Comparison of ENCODE assay signal across 7 mouse cellular contexts in genomic region chr13:73879824-73880223, GRCm38 (mm10). TPM values are rescaled to one million over a fixed set of nuclear protein-coding genes. Genes with fewer than 3 reads are reported as not detected.
A peak's percentile ranks its signal among the peaks of the same experiment; 100 is the strongest.
DNase-seq lines count a peak whose midpoint lies in the region; ATAC-seq and TF ChIP-seq lines count a peak whose summit lies in the region.

No protein-coding gene starts in this region.

- no peak overlapping the region for H3K9ac ChIP-seq in kidney, embryonic 15.5 days
- H3K9ac ChIP-seq in CH12.LX (ENCODE audit: insufficient read depth, low read depth), result no peak overlapping the region

- ATAC-seq in kidney, embryonic 15.5 days (replicated peaks; ENCODE audit: low FRiP score), result no peak

- no peaks in the 10 kb centered on the region for H3K79me2 ChIP-seq in CH12.LX (replicated peaks; ENCODE audit: control insufficient read depth, extremely low read depth, insufficient read depth, poor library complexity, severe bottlenecking)

- no peak overlapping the region for H3K27ac ChIP-seq in kidney, embryonic 15.5 days
- H3K27ac ChIP-seq in CH12.LX (ENCODE audit: insufficient read depth, low read depth), result no peak overlapping the region

- no peaks in the 10 kb centered on the region for H3K4me1 ChIP-seq in kidney, embryonic 15.5 days
- H3K4me1 ChIP-seq in CH12.LX (ENCODE audit: control insufficient read depth in 1 of 2, insufficient read depth in 2 of 2), result no peaks in the 10 kb centered on the region

- H3K27me3 ChIP-seq in kidney, embryonic 15.5 days, result no peaks in the 10 kb centered on the region
- peaks cover 9% of the 10 kb centered on the region for H3K27me3 ChIP-seq in CH12.LX (replicated peaks)

- H3K36me3 ChIP-seq in kidney, embryonic 15.5 days, result no peaks in the 10 kb centered on the region
- H3K36me3 ChIP-seq in CH12.LX (replicated peaks in 1 of 2; ENCODE audit: control insufficient read depth in 1 of 2, insufficient read depth in 1 of 2, low read length in 1 of 2), result no peaks in the 10 kb centered on the region

- TF ChIP-seq POLR2A in CH12.LX (IDR thresholded peaks at IDR 0.05; ENCODE audit: low read depth, low read length), result no peak

- no peak for TF ChIP-seq RAD21 in CH12.LX (IDR thresholded peaks at IDR 0.05; ENCODE audit: low read depth, low read length)

- H3K9me3 ChIP-seq in kidney, embryonic 15.5 days (replicated peaks), result no peaks in the 10 kb centered on the region
- peaks cover 3% of the 10 kb centered on the region for H3K9me3 ChIP-seq in CH12.LX (replicated peaks; ENCODE audit: low read length)

- H3K4me2 ChIP-seq in kidney, embryonic 15.5 days, result no peak overlapping the region
- H3K4me2 ChIP-seq in CH12.LX (ENCODE audit: insufficient read depth, low read depth, poor library complexity, severe bottlenecking), result no peak overlapping the region

- in situ Hi-C loops in CH12.LX (cut with MboI; ENCODE audit: low pct_ligation_motif_present, low pct_unique_long_range_greater_than_20kb, low sequenced_read_pairs), result no loop called here

- 83% methylated on average over 5 of the region's 5 CpGs for WGBS in kidney, embryonic 15.5 days

- H3K4me3 ChIP-seq in kidney, embryonic 15.5 days (replicated peaks), result no peak overlapping the region
- H3K4me3 ChIP-seq in CH12.LX (replicated peaks in 1 of 3; ENCODE audit: low read depth in 2 of 3, low read length in 2 of 3, poor library complexity in 1 of 3), result no peak overlapping the region

- TF ChIP-seq CTCF in CH12.LX (conservative IDR thresholded peaks at IDR 0.05 in 1 of 2, IDR thresholded peaks at IDR 0.05 in 1 of 2; ENCODE audit: low read depth in 2 of 2, low read length in 2 of 2), result peak; percentile 58 to 69

- dilution Hi-C loops in CH12.LX (cut with MboI; ENCODE audit: extremely low pct_ligation_motif_present, extremely low pct_unique_long_range_greater_than_20kb, low sequenced_read_pairs), result no loop called here

- no peak for TF ChIP-seq EP300 in CH12.LX (IDR thresholded peaks at IDR 0.05; ENCODE audit: low read length)

- DNase-seq in kidney, adult 18-20 months, result peak; percentile 47
- DNase-seq in CH12.LX (ENCODE audit: extremely low read depth) (peak; percentile 38), R1 (ENCODE audit: low read depth, low spot score) (peak; percentile 40)
- DNase-seq in forelimb bud, embryonic 11.5 days (ENCODE audit: low read depth, low spot score), result peak; percentile 32
- DNase-seq in lung, postnatal 36 days, result peak; percentile 61
- DNase-seq in thymus, postnatal 36 days, result peak; percentile 65 to 73

TF ChIP-seq in CH12.LX, 34 proteins besides CTCF, POLR2A, EP300 and RAD21:
- TF ChIP-seq SIN3A (IDR thresholded peaks at IDR 0.05; ENCODE audit: low read length) (no peak), SMC3 (IDR thresholded peaks at IDR 0.05; ENCODE audit: low read depth, low read length) (no peak), ZNF384 (IDR thresholded peaks at IDR 0.05; ENCODE audit: low read depth, low read length) (no peak), CHD1 (IDR thresholded peaks at IDR 0.05; ENCODE audit: low read depth, low read length) (no peak), PAX5 (IDR thresholded peaks at IDR 0.05; ENCODE audit: low read length) (no peak), BHLHE40 (IDR thresholded peaks at IDR 0.05; ENCODE audit: low read depth, low read length) (no peak), NRF1 (IDR thresholded peaks at IDR 0.05; ENCODE audit: low read depth, low read length) (no peak), MEF2A (IDR thresholded peaks at IDR 0.05; ENCODE audit: borderline replicate concordance, low read depth, low read length) (no peak), TCF12 (IDR thresholded peaks at IDR 0.05; ENCODE audit: low read depth, low read length) (no peak), JUND (conservative IDR thresholded peaks at IDR 0.05; ENCODE audit: low read depth, low read length) (no peak), CHD2 (IDR thresholded peaks at IDR 0.05; ENCODE audit: low read length) (no peak), ELF1 (IDR thresholded peaks at IDR 0.05; ENCODE audit: low read depth, low read length) (no peak), MAFK (IDR thresholded peaks at IDR 0.05; ENCODE audit: insufficient replicate concordance, low read length) (no peak), POLR2AphosphoS2 (IDR thresholded peaks at IDR 0.05; ENCODE audit: low read depth, low read length) (no peak), RCOR1 (conservative IDR thresholded peaks at IDR 0.05; ENCODE audit: low read depth, low read length) (no peak), ETS1 (conservative IDR thresholded peaks at IDR 0.05; ENCODE audit: low read depth, low read length) (no peak), HCFC1 (IDR thresholded peaks at IDR 0.05; ENCODE audit: low read depth, low read length) (no peak), JUN (IDR thresholded peaks at IDR 0.05; ENCODE audit: insufficient read depth, low read depth, low read length) (no peak), MAZ (IDR thresholded peaks at IDR 0.05; ENCODE audit: low read depth, low read length) (no peak), ZC3H11A (IDR thresholded peaks at IDR 0.05; ENCODE audit: low read depth, low read length) (no peak)

RNA-seq across cellular contexts. Expression of gene Nkd2, which starts 32.4 kb away (rescaled TPM):
- 5.6 and 6.2 TPM in 2 replicates for polyA plus RNA-seq in kidney, embryonic 15.5 days (2015; fragmentation: Nextera tagmentation; extraction: Ambion mirVana)
- not detected in 2 replicates for total RNA-seq in CH12.LX (2012; rRNA removed)
- total RNA-seq in CH12.LX (2014; rRNA removed), result not detected in 2 replicates
- not detected in 2 replicates for polyA plus RNA-seq in CH12.LX (2012; ENCODE audit: insufficient read length, low read depth)

RNA-seq across cellular contexts. Expression of gene Trip13, which starts 57.8 kb away (rescaled TPM):
- 43.0 and 43.9 TPM in 2 replicates for polyA plus RNA-seq in kidney, embryonic 15.5 days (2015; fragmentation: Nextera tagmentation; extraction: Ambion mirVana)
- total RNA-seq in CH12.LX (2012; rRNA removed), result 42.3 and 55.6 TPM in 2 replicates
- 94.5 and 100 TPM in 2 replicates for total RNA-seq in CH12.LX (2014; rRNA removed)
- polyA plus RNA-seq in CH12.LX (2012; ENCODE audit: insufficient read length, low read depth), result 87.0 and 93.2 TPM in 2 replicates

RNA-seq across cellular contexts. Expression of gene Brd9, which starts 57.8 kb away (rescaled TPM):
- polyA plus RNA-seq in kidney, embryonic 15.5 days (2015; fragmentation: Nextera tagmentation; extraction: Ambion mirVana), result 47.8 and 48.1 TPM in 2 replicates
- total RNA-seq in CH12.LX (2012; rRNA removed), result 28.0 and 30.6 TPM in 2 replicates
- 32.5 and 38.7 TPM in 2 replicates for total RNA-seq in CH12.LX (2014; rRNA removed)
- 43.4 and 62.0 TPM in 2 replicates for polyA plus RNA-seq in CH12.LX (2012; ENCODE audit: insufficient read length, low read depth)
